Mouse (Mus musculus): ENCODE measurements around the gene Eif3f.

Eif3f gene

DNA sequence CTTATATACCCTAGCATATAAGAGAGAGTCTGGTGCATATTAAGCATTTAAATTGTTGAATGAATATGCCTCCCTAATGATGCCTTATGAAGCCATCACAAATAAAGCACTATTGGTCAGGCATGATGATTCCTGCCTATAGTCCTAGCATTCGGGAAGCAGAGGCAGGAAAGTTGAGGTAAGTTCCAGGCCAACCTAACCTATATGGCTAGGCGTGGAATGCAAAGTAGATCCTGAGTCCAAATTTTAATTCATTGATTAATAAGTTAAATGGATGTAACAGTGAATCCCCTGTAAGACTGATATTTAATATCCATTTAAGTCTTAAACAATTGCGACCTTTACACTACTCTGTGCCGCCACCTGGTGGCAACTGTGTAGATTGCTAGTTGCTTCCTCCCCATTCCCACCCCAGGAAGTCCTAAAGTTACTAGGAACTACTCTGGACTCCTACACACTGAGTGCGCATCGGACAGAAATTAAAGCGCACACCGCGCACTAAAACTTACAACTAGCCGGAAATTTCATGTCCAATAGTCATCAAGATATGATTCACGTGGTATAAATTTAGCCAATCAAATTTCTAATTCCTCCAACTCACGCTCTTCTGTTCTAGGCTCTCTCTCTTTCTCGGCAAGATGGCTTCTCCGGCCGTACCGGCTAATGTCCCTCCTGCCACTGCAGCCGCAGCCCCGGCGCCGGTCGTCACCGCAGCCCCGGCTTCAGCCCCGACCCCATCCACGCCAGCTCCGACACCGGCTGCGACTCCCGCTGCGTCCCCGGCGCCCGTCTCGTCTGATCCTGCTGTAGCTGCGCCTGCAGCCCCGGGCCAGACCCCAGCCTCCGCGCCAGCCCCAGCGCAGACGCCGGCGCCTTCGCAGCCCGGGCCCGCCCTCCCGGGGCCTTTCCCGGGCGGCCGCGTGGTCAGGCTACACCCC lies at the start of gene Eif3f:
TSS of gene Eif3f (plus strand) at position 624 of the 938 bp plus-strand sequence.
- in situ Hi-C loops (cut with MboI, MseI) = loop anchor here in 1 of 2 experiments (25.0 kb wide), 1 partner anchor 1928 kb away; the partner anchor contains the start of gene Lyve1

DNA sequence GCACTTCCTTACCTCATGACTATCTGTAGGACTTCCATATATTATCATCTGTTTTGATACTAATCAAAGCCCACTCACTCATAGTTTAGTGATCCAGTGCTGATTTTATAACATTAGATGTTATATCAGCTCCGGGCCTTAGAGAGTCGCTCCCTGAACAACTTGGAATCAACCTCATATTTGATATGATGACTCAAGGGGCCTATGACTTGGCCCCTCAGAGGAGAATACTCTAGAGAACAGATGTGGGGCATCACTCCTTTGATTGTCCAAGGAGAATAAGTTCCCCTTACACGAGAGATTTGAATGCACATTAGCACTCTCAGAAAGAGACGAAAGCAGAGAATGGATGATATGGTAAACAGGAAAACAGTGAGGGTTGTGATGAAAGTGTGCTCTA lies 49.3 kb upstream of the Eif3f start, which contains the start of gene Olfr518:
TSS of gene Olfr518 (minus strand) at position 101 of the 400 bp plus-strand sequence.
- in situ Hi-C loops (cut with MboI, MseI) = no loop called here

DNA sequence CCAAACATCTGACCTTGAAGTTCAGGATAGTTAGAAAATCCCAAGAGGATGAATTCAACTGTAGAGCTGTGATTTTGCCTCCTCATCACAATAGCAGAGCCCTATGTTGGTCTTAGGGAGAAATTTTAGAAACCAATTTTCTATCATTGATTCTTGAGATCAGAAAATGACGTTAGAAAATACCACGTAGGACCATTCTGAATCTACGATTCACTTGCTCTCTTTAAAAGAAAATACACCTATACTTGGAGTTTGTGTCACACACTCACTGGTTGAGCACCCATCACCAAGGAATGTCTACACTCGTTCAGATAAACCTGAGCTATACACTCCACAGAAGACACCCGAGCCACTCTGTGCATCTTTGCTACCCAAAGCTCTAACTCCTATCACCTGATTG lies 39.9 kb upstream of the Eif3f start, which contains the start of gene Olfr519:
TSS of gene Olfr519 (minus strand) at position 101 of the 400 bp plus-strand sequence.
- in situ Hi-C loops (cut with MboI, MseI) = no loop called here

DNA sequence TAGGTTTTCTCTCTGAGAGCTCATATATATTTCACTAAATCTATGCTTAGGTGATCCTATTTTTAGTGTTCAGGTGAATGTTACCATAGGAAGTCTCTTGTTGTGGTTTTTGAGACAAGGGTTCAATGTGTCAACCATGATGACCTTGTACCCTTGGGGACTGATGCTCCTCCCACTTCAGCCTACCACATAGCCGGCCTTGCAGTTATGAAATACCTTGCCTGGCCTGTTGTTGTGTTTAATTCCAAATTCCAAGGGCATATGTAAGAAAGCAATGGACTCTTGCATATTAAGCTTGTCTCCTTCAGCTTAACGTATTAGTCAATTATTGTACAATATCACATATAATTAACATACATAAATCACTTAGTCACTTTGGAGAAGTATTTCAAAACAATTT lies 30.2 kb upstream of the Eif3f start:
- in situ Hi-C loops (cut with MboI, MseI) = no loop called here

DNA sequence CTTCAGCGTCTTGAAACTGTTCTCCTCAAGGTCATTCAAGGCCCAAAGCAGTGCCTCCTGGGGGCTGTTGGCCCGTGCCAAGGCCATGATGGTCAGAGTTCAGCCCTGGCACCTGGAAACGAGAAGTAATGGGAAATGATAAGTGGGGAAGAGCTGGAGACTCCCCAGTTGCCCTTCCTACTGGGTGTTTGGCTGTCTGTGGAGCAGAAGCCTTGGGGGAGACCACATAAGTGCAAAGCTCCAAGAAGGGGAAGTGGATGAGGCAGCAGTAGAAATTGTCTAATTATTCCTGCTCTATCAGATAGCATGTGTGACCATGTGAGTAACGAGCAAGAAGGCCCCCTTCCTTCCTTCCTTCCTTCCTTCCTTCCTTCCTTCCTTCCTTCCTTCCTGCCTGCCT lies 7.2 kb upstream of the Eif3f start:
- in situ Hi-C loops (cut with MboI, MseI) = loop anchor here in 1 of 2 experiments (25.0 kb wide), 1 partner anchor 1935 kb away; the partner anchor contains the start of gene Lyve1

DNA sequence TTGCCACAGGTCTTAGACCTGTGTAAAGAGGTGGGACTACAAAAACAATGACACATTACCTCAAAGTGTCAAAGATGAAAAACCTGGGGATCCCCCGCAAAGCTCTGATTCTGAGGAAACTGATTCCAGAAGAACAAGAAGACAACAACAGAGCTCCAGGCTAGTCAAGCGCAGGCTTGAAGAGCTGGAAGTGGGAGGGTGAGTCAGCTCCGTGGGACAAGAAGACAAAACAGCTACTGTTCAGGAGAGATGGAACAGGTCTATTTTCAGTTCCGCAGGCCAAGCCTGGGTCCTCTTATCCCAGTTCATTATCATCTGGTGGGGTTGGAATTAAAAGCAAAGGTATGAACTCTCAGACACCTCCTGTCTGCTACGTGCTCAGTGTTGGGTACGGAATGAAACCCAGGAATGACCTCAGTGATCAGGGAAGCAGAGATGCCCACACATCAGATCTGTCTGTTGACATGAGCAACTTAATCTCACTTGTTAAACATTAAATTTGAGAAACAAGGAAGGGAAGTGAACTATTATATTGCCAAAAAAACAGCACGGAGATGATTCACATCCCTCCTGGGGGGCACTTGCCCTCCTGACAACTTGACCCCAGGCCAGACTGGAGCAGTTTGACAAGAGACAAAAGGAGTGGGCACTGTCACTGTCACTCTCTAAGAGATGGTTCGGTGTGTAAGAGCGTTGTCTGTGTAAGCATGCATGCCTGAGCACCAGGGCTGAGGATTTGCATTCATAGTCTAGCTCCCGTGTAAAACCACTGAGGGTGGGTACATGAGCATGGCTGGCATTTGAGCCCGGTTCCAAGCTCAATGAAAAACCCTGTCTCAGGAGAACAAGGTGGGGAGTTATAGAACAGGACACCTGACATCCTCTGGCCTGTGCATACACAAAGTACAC lies 5.7 kb upstream of the Eif3f start:
- in situ Hi-C loops (cut with MboI, MseI) = loop anchor here in 1 of 2 experiments (25.0 kb wide), 1 partner anchor 1934 kb away; the partner anchor contains the start of gene Lyve1

DNA sequence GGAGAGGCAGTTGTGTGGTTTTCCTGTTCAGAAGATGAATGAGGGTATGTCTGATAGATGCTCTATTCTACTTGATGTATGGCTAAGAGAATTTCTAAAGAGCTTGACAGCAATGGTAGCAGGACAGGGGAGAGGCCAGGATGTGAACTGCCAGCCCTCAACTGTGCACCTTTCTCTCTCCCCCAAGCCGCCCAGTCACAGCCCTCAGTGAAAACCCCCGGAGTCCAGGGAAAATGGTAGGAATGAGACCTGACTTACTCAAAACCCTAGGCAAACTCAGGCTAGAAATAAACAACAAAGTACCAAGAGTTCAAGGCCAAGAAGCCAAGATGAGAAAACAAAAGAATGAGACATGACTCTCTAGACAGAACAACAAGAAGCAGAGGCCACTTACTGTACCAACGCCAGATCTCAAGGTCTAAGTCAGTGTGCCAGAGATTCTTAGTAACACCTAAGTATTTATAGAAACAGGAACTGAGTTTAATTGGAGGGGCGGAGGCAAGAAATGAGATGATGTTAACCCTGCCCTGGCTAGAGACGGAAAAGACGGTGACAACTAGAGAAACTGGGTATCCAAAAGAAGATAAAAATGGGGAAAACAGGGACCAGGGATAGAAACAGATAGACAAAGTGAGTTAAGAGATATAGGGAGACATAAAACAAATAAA lies 4.4 kb upstream of the Eif3f start, which contains the start of gene Nlrp10:
TSS of gene Nlrp10 (minus strand) at position 453 of the 668 bp plus-strand sequence.
- in situ Hi-C loops (cut with MboI, MseI) = loop anchor here in 1 of 2 experiments (25.0 kb wide), 1 partner anchor 1932 kb away; the partner anchor contains the start of gene Lyve1

DNA sequence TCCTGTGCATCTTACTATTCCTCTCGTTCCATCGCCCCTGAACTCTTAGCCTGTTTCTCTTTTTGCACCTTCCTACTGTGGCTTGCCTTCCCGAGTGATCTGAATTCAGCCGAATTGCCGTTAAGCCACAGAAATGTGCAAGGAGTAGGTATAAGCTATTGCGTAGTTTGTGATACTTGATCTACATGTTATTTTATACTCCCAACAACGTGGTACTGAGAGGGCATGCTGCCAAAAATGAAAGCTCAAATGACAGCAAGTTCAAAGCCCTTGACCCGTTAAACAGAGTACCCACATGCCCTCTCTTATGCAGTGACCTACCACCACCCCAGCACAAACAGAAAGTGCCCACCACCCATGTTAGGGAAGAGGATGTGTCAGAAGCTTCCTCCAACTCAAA lies 619 bp downstream of the Eif3f start:
- in situ Hi-C loops (cut with MboI, MseI) = loop anchor here in 1 of 2 experiments (25.0 kb wide), 1 partner anchor 1927 kb away; the partner anchor contains the start of gene Lyve1

DNA sequence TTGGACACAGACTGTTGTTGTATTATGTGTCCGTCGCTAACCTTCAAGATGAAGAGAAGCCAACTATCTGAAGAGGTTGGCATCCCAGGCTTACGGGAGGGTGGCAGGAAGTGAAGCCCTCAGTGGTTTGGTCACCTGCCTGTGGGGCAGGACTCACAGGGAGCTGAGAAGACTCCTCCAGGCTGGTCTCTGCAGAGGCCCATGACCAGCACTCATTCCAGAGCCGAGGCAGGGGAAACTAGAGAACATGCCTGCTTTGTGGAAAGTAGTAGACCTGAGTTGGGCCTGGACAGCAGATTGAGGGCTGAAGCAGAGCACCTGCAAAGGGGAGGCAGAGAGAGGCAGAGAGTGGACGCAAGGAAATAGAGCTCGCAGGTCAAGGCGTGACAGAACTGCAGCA lies 1.2 kb downstream of the Eif3f start:
- in situ Hi-C loops (cut with MboI, MseI) = loop anchor here in 1 of 2 experiments (25.0 kb wide), 1 partner anchor 1927 kb away; the partner anchor contains the start of gene Lyve1

DNA sequence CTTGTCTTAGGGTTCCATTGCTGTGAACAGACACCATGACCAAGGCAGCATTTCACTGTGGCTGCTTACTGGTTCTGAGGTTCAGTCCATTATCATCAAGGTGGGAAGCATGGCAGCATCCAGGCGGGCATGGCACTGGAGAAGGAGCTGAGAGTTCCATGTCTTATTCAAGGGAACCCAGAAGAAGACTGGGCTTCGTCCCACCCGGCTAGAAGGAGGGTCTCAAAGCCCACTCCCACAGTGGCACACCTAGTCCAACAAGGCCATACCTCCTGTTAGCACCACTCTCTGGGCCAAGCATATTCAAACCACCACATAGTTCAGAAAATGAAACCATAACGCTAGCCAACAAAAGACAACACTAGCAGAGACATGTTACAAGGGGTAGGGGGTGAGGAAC lies 2.4 kb downstream of the Eif3f start:
- in situ Hi-C loops (cut with MboI, MseI) = loop anchor here in 1 of 2 experiments (25.0 kb wide), 1 partner anchor 1926 kb away; the partner anchor contains the start of gene Lyve1

DNA sequence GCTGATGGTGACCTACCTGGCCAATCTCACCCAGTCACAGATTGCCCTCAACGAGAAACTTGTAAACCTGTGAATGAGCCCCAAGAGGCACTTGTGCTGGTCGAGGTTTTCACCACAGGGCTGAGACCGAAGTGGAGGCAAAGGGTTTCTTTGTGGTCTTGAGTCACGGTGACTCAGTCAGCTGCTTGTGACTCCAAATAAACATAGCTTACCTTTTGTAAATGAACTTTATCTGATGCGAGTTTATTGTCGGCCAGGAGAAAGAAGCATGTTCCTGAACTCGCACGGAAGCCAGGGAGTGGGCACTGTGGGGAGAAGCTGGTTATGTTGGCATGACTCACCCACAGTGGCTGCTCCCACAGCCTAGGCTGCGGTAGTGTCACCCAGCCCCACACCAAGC lies 7.2 kb downstream of the Eif3f start:
- in situ Hi-C loops (cut with MboI, MseI) = loop anchor here in 1 of 2 experiments (25.0 kb wide), 1 partner anchor 1921 kb away; the partner anchor contains the start of gene Lyve1

DNA sequence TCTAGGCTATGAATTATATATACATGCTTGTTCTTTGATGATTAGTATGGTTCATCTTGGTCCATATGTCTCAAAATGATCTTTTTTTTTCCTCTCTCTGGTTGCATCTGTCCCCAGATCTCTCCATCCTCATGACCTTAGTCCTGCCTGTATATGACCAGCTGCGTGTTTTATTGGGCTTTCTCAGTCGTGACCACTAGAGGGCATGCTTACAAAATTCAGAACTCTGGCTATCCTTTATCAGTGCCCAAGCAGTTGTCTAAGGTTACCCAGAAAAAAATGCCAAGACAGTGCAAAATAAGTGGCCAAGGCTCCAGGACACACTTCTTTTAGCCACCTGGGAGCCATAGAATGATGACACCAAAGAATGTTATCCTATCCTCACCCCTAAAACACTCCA lies 9.8 kb downstream of the Eif3f start:
- in situ Hi-C loops (cut with MboI, MseI) = loop anchor here in 1 of 2 experiments (25.0 kb wide), 1 partner anchor 1918 kb away; the partner anchor contains the start of gene Lyve1

DNA sequence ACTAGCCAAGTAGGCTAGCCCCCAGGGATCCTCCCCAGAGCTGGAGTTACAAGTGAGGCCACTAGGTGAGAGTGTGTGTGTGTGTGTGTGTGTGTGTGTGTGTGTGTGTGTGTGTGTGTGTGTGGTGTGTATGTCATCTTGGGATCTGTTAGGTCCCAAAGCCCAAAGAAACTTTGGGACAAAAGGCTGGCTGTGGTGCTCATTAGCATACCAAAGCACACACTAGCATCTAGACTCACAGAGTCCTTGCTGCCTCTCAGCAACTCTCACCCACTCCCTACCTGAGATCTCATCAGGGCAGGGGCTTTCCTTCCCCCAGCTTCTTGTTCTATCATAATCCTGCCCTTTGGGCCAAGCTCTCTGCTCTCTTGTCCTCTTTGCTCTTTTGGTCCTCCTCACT lies 14.4 kb downstream of the Eif3f start:
- in situ Hi-C loops (cut with MboI, MseI) = loop anchor here in 1 of 2 experiments (25.0 kb wide), 1 partner anchor 1914 kb away; the partner anchor contains the start of gene Lyve1

DNA sequence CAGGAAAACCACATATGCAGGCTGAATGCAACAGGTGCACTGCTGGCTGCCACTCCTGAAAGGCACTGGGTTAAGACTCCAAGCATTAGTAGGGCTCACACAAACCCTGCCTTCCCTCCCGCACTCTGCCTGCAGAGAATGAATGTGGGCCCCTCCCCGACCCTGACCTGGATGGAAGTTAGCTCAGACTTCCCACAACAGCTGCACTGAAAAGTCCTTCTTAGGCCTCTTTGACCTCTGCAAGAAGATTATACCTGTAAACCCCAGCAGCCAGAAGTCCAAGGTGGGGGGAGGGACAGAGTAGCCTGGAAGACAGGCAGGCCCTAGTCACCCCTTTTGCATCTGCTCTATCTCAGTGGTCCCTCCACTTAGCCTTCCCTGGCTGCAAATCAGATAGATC lies 15.1 kb downstream of the Eif3f start:
- in situ Hi-C loops (cut with MboI, MseI) = loop anchor here in 1 of 2 experiments (25.0 kb wide), 1 partner anchor 1913 kb away; the partner anchor contains the start of gene Lyve1

DNA sequence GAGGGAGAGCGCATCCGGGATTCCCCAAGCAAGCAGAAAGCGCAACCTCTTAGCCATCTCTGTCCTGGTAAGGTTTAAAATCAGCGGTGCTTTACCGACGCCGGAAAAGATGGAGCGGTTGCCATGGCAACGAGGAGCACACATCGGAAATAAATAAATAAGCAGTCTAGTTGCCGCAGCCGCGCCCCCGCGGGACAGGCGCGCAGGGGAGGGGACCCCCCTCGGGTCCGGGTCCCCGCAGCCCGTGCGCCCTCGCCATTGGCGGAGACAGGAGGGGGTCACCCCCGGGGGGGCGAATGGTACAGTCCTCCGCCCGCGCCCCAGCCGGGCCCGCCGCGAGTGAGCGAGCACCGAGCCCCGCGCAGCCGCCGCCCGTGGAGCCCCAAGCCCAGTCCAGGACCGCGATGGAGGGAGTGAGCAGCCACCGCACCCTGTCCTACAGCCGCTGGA lies 16.1 kb downstream of the Eif3f start, which contains the start of gene Tub:
TSS of gene Tub (plus strand) at position 27 of the 450 bp plus-strand sequence.
- in situ Hi-C loops (cut with MboI, MseI) = loop anchor here in 1 of 2 experiments (10.0 kb wide), 1 partner anchor 1346 kb away; no protein-coding TSS in a partner anchor

DNA sequence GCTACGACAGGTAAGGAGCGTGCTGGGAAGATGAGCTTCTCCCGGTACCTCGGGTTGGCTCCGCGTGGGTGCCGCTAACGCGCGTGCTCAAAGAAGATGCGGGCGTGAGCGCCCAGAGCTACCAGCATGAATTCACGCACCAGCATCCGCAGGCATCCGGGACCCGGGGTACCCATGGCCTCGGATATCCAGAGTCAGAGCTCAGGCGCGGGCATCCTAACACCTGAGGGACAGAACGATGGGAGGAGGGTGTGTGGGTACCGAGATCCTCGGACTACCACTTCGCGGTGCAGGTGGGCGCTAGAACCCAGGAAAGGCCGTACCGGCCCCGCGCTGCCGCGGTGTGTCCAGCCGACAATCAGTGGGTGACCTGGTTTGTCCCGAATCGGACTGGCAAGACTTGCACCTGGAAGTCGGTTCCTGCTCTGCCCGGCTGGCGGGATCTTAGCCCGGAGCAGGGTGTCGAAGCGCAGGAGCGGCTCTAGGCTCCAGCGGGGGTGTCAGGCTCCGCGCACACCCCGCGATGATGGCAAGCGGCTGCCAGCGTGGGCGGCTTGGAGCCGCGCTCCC lies 16.6 kb downstream of the Eif3f start:
- in situ Hi-C loops (cut with MboI, MseI) = loop anchor here in 1 of 2 experiments (10.0 kb wide), 1 partner anchor 1346 kb away; no protein-coding TSS in a partner anchor

DNA sequence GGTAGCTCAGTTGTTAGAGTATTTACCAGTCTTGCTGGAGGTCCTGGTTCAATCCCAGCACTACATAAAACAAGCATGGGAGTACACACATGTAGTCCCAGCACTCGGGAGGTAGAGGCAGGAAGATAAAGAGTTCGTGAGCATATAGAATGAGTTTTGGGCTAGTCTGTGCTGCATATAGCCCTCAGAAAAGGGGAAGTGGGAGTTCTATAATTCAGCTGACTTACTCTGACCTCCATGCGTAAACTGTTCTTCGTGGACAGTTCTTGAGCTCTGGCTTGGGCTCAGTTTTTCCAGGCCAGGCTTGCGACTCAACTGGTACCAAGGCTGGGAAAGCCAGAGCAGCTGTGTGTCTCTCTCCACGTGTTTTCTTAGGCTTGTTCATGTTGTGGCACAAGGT lies 18.6 kb downstream of the Eif3f start:
- in situ Hi-C loops (cut with MboI, MseI) = loop anchor here in 1 of 2 experiments (10.0 kb wide), 1 partner anchor 1348 kb away; no protein-coding TSS in a partner anchor

DNA sequence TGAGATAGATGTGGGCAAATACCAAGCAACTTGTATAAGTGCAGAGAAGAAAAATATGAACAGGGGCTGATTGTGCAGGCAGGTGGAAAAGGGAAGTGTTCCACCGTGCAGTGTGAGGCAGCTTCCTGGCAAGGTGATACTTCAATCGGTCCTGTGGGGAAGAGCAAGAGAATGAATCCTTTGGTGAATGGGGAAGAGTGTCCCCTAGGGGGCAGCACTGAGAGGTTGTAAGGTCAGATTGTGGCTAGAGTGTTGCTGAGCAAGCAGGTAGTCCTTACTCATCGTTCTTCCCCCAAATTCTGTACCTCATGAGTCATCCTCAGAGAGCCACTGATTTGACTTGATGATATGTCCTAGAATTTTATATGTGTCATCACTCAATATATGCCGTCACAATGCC lies 20.0 kb downstream of the Eif3f start:
- in situ Hi-C loops (cut with MboI, MseI) = loop anchor here in 1 of 2 experiments (10.0 kb wide), 1 partner anchor 1349 kb away; no protein-coding TSS in a partner anchor

DNA sequence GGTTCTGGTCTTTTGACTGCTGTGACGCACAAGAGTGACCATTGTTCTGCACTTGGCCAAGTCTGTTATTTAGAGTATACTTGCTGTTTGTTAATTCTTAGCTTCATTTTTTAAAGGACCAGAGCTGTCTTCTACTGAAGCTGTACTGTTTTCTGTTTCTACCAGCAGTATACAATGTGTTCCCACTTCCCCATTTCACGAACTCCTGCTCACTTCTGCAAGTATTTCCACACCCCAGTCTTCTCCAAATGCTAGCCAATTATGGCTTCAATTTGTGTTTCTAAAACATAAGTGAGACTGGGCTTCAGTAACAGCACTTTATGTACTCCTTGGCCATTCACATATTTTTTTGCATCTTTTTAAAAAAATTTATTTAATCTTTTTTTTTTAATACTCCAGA lies 23.5 kb downstream of the Eif3f start:
- in situ Hi-C loops (cut with MboI, MseI) = loop anchor here in 1 of 2 experiments (10.0 kb wide), 1 partner anchor 1353 kb away; no protein-coding TSS in a partner anchor

Data from T-helper 17 cell (primary cell).